Comparison of ENCODE assay signal across 15 mouse cellular contexts in genomic region chr8:10174841-10175680, GRCm38 (mm10). TPM values are rescaled to one million over a fixed set of nuclear protein-coding genes. Genes with fewer than 3 reads are reported as not detected.
DNase-seq lines count a peak whose midpoint lies in the region; ATAC-seq lines count a peak whose summit lies in the region.
"Had no signal": no experiment of that assay in that cellular context is flagged by ENCODE, and none has a peak within 500 bp of the region (broad histone marks: within the 10 kb centered on the region; RNA-seq: fewer than 3 reads in every experiment).

No protein-coding gene starts in this region.

- H3K4me2 ChIP-seq in lung, embryonic 15.5 days = no peak overlapping the region
- no peak overlapping the region for H3K4me2 ChIP-seq in hindbrain, embryonic 14.5 days (replicated peaks)
- H3K4me2 ChIP-seq in stomach, embryonic 15.5 days = no peak overlapping the region
- H3K4me2 ChIP-seq: limb, embryonic 13.5 days had no signal

- H3K4me1 ChIP-seq in lung, embryonic 15.5 days = no peaks in the 10 kb centered on the region
- peaks cover 23% of the 10 kb centered on the region for H3K4me1 ChIP-seq in hindbrain, embryonic 14.5 days (replicated peaks; ENCODE audit: control insufficient read depth, insufficient read depth, low read length)
- 0 out of 2 replicates have a peak, but pooled peaks cover 3% of the 10 kb centered on the region for H3K4me1 ChIP-seq in stomach, embryonic 15.5 days
- H3K4me1 ChIP-seq: limb, embryonic 13.5 days had no signal

- H3K4me3 ChIP-seq in lung, embryonic 15.5 days = no peak overlapping the region
- H3K4me3 ChIP-seq in hindbrain, embryonic 14.5 days (replicated peaks; ENCODE audit: low read length) = no peak overlapping the region
- H3K4me3 ChIP-seq in stomach, embryonic 15.5 days (replicated peaks) = no peak overlapping the region
- H3K4me3 ChIP-seq: limb, embryonic 13.5 days had no signal

- no peak overlapping the region for H3K9ac ChIP-seq in lung, embryonic 15.5 days
- no peak overlapping the region for H3K9ac ChIP-seq in hindbrain, embryonic 14.5 days
- no peak overlapping the region for H3K9ac ChIP-seq in stomach, embryonic 15.5 days
- H3K9ac ChIP-seq: limb, embryonic 13.5 days had no signal

- H3K27me3 ChIP-seq in lung, embryonic 15.5 days = no peaks in the 10 kb centered on the region
- no peaks in the 10 kb centered on the region for H3K27me3 ChIP-seq in hindbrain, embryonic 14.5 days (ENCODE audit: control insufficient read depth, insufficient read depth, low read length)
- H3K27me3 ChIP-seq in stomach, embryonic 15.5 days (replicated peaks) = no peaks in the 10 kb centered on the region
- H3K27me3 ChIP-seq: limb, embryonic 13.5 days had no signal

- DNase-seq in lung, postnatal 14 days = no peak
- peak; percentile 52 for DNase-seq in cerebellum, adult 9-11 months
- DNase-seq in hindbrain, embryonic 14.5 days (ENCODE audit: low spot score) = no peak
- no peak for DNase-seq in kidney, postnatal 25 days
- no peak for DNase-seq in ovary, postnatal 14 days (ENCODE audit: low spot score)
- DNase-seq: gastrocnemius, postnatal 10 days; kidney, postnatal 14 days; layer of hippocampus, postnatal 36 days; lung, adult 18-20 months had no signal

- no peaks in the 10 kb centered on the region for H3K36me3 ChIP-seq in lung, embryonic 15.5 days
- H3K36me3 ChIP-seq in hindbrain, embryonic 14.5 days (replicated peaks; ENCODE audit: control insufficient read depth, insufficient read depth) = no peaks in the 10 kb centered on the region
- no peaks in the 10 kb centered on the region for H3K36me3 ChIP-seq in stomach, embryonic 15.5 days
- H3K36me3 ChIP-seq: limb, embryonic 13.5 days had no signal

- ATAC-seq in lung, embryonic 15.5 days (ENCODE audit: borderline replicate concordance, extremely low read depth, low FRiP score, low TSS enrichment) = no peak
- ATAC-seq in hindbrain, embryonic 14.5 days (ENCODE audit: low FRiP score) = no peak
- 0 out of 2 replicates have a peak, but pooled peaks have one; percentile 24 for ATAC-seq in stomach, embryonic 15.5 days (ENCODE audit: insufficient read depth, low FRiP score, low read depth)
- no peak for ATAC-seq in megakaryocyte, adult 5-6 weeks (ENCODE audit: poor library complexity, severe bottlenecking)
- ATAC-seq: CD4-positive, CD25-positive, alpha-beta regulatory T cell, adult 4 months; inflammation-experienced regulatory T-cells, adult 6 months had no signal

- no peaks in the 10 kb centered on the region for H3K9me3 ChIP-seq in lung, embryonic 15.5 days
- no peaks in the 10 kb centered on the region for H3K9me3 ChIP-seq in hindbrain, embryonic 14.5 days (ENCODE audit: control insufficient read depth, low read length)
- H3K9me3 ChIP-seq in stomach, embryonic 15.5 days = no peaks in the 10 kb centered on the region
- H3K9me3 ChIP-seq: limb, embryonic 13.5 days had no signal

- H3K27ac ChIP-seq in lung, embryonic 15.5 days = peak overlapping the region; percentile 51; the same call in 1 of the 2 replicates
- H3K27ac ChIP-seq in hindbrain, embryonic 14.5 days = peak overlapping the region; percentile 43; the same call in 1 of the 2 replicates
- peak overlapping the region; percentile 66 for H3K27ac ChIP-seq in stomach, embryonic 15.5 days
- H3K27ac ChIP-seq: limb, embryonic 13.5 days had no signal

- 73% methylated on average over 7 of the region's 7 CpGs for WGBS in lung, embryonic 15.5 days
- WGBS in hindbrain, embryonic 14.5 days = 79% methylated on average over 7 of the region's 7 CpGs
- 73% methylated on average over 7 of the region's 7 CpGs for WGBS in stomach, embryonic 15.5 days

RNA-seq across cellular contexts. Expression of gene Myo16, which starts 21.4 kb away (rescaled TPM):
- polyA plus RNA-seq in lung, embryonic 15.5 days (2015; fragmentation: Nextera tagmentation; extraction: Ambion mirVana) = 0.67 and 0.68 TPM in 2 replicates
- polyA plus RNA-seq in hindbrain, embryonic 14.5 days (2014; fragmentation: Nextera tagmentation; extraction: Ambion mirVana) = 6.7 and 7.3 TPM in 2 replicates
- 2.3 TPM in 2 replicates for polyA plus RNA-seq in stomach, embryonic 15.5 days (2015; fragmentation: Nextera tagmentation; extraction: Ambion mirVana)
- not detected in 2 replicates for total RNA-seq in megakaryocyte, adult 5-6 weeks (2015)
- not detected in 2 replicates for total RNA-seq in megakaryocyte, adult 5-6 weeks (2017)
- polyA plus RNA-seq: CD4-positive, CD25-positive, alpha-beta regulatory T cell, adult 4 months; inflammation-experienced regulatory T-cells, adult 6 months had no signal
